Mouse (Mus musculus): ENCODE measurements at regions not wholly inside any gene's neighbourhood (a gene's known extent, or its start where the extent isn't known, plus 50 kb on each side); places are given as distances from the start of the nearest gene placed in this dataset.
"Not testable (repeated sequence)": the region's sequence is repeated elsewhere in the genome, so short reads cannot be mapped to it uniquely, and the experiment has no call there.

DNA sequence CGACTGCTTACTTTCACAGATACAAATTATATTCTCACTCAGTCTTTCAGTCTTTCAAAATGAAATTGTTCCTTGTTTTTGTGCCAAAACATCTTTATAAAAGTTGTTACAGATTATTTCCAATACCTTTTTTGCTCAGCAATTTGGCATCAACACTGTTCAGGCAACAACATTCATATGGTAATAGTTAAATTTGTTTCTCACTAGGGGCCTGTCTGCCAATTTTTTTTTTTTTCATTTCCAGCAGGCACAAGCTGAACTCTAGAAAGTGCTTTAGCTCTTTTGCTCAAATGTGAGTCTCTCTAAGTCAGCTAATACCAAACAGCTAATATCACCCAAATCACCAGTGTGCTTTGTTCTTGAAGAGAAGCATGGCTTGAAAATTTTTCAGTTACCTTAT, 199.4 kb downstream of the Antxr2 start:
- H3K36me3 ChIP-seq (replicated peaks) = no peaks in the 10 kb centered on the region
- DNase-seq (ENCODE audit: extremely low spot score, low spot score) = no peak
- WGBS = 90% methylated on average over 1 of the region's 1 CpGs

DNA sequence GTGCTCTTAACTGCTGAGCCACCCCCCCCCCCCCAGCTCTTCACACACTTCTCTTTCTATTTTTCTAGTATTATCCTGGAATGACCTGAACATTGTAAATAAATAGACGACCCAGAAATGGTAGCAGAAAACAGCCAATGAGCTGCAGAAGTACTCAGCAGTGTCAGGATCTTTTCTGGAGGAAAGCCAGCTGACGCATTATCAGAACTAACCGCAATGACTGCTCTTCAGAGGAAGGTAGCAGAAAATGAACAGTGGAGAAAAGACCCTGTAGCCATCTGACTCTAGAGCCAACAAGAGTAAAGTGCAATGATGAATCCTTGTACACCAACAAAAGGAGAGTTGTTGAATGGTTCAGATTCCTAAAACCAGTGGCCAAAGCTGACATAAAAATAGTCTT, 213.4 kb downstream of the Antxr2 start:
- no peak for DNase-seq (ENCODE audit: extremely low spot score, low spot score)
- Histone ChIP-seq H3K4me3 (no peak overlapping the region), H3K4me1 (no peaks in the 10 kb centered on the region), H3K9me3 (no peaks in the 10 kb centered on the region), H3K27ac (no peak overlapping the region), H3K27me3 (ENCODE audit: poor library complexity, severe bottlenecking) (no peaks in the 10 kb centered on the region), H3K36me3 (replicated peaks) (no peaks in the 10 kb centered on the region)
- WGBS = 89% methylated on average over 3 of the region's 3 CpGs

More for the DNA sequence above, 199.4 kb downstream of the Antxr2 start:
- no peak overlapping the region for H3K4me3 ChIP-seq
- H3K27ac ChIP-seq = no peak overlapping the region
- H3K27me3 ChIP-seq (ENCODE audit: poor library complexity, severe bottlenecking) = no peaks in the 10 kb centered on the region
- H3K4me1 ChIP-seq = peaks cover 2% of the 10 kb centered on the region; the same call in 1 of the 2 replicates
- H3K9me3 ChIP-seq = no peaks in the 10 kb centered on the region

DNA sequence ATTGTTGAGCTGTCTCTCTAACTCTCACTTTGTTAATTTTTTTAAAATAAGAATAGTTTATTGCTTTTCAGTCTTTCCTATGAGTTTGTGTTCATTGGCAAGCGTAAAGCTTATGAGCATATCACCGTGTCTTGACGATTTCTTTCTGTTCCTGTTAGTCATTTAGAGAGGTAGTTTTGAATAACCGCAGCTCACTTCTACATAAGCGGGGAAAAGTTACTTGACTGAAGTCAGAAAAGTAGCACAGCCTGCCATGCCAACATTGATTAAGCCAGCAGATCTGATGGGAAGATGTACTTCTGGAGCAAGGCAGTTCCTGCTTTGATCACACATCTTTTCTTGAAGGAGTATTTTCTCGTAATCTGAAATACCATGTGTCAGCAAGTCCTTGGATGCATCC, 215.5 kb downstream of the Antxr2 start:
- Histone ChIP-seq H3K4me3 (no peak overlapping the region), H3K27ac (no peak overlapping the region), H3K9me3 (no peaks in the 10 kb centered on the region), H3K27me3 (ENCODE audit: poor library complexity, severe bottlenecking) (no peaks in the 10 kb centered on the region), H3K36me3 (replicated peaks) (no peaks in the 10 kb centered on the region), H3K4me1 (no peaks in the 10 kb centered on the region)
- no peak for DNase-seq (ENCODE audit: extremely low spot score, low spot score)
- 94% methylated on average over 6 of the region's 6 CpGs for WGBS

DNA sequence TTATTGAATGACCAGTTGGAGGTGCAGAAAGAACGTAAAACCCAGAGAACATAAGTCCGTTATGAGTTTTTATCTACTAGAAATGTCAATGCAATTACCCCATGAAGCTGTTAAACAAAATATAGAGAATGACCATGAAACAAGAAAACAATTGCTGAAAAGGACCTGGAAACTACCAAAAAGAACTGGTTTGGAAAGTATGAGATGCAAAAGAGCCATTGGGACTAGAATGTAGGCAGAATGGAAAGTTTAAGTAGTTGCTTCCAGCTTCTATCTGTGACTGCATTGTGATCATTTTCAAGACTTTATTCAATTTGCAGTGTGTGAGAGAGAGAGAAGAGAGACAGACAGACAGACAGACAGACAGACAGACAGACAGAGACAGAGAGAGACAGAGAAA, 216.1 kb downstream of the Antxr2 start:
- H3K9me3 ChIP-seq = no peaks in the 10 kb centered on the region
- WGBS = 96% methylated on average over 2 of the region's 2 CpGs
- H3K27ac ChIP-seq = no peak overlapping the region
- H3K27me3 ChIP-seq (ENCODE audit: poor library complexity, severe bottlenecking) = no peaks in the 10 kb centered on the region
- H3K4me3 ChIP-seq = no peak overlapping the region
- H3K36me3 ChIP-seq (replicated peaks) = no peaks in the 10 kb centered on the region
- no peaks in the 10 kb centered on the region for H3K4me1 ChIP-seq
- DNase-seq (ENCODE audit: extremely low spot score, low spot score) = no peak

DNA sequence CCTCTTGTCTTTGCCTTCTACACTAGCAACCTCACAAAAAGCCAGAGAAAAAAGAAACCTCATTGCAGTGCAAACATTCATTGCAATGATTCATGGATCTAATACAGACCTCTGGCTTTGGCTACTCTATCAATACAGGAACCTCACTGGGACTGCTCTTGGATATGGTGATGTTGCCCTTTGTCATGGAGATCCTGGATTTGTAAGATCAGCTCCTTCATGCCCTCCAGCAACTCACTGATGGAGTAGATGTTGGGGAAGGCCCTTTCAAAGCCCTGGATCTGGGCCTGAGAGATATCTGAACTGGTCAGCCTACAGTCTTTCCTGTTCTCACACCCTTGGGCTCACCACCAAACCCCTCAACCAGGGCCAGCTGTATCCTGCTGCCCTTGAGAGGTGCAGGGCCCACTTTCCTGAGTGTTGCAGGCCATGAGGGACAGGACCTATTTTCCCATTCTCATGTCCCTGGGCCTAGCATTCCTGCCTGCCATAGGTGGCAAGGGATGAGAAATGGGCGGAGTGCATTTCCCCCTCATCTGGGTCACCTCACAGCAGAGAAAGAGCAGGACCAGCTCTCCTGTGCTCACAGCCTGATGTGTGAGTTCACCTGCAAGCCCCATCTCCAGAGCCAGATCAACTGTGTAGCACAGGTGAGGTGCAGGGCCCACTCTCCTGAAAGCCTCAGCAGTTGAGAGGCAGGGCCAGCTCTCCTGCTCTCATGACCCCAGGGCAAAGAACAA, 218.1 kb downstream of the Antxr2 start:
- 88% methylated on average over 1 of the region's 1 CpGs for WGBS
- Histone ChIP-seq H3K27me3 (ENCODE audit: poor library complexity, severe bottlenecking) (no peaks in the 10 kb centered on the region), H3K27ac (no peak overlapping the region), H3K36me3 (replicated peaks) (no peaks in the 10 kb centered on the region), H3K4me3 (no peak overlapping the region), H3K9me3 (no peaks in the 10 kb centered on the region), H3K4me1 (no peaks in the 10 kb centered on the region)
- no peak for DNase-seq (ENCODE audit: extremely low spot score, low spot score)

DNA sequence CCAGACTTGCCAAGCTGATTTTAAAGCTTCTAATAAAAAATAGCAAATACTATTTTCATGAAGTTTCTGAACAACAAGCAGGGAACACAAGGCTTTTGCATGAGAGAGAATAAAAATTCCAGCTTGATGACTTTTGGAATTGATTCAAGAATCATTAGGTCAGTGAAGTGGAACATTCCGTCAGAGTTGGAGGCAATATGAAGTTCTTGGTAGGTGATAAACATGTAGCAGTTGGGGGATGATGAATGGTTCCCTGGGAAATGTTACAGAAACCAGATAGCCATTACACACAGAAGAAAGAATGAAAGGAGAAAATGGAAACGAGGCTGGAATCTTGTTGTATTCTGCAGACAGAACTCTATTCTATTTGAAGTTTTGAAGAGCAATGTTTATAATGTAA, 221.8 kb downstream of the Antxr2 start:
- no peak overlapping the region for H3K4me3 ChIP-seq
- H3K4me1 ChIP-seq = no peaks in the 10 kb centered on the region
- DNase-seq (ENCODE audit: extremely low spot score, low spot score) = no peak
- H3K9me3 ChIP-seq = no peaks in the 10 kb centered on the region
- H3K27me3 ChIP-seq (ENCODE audit: poor library complexity, severe bottlenecking) = no peaks in the 10 kb centered on the region
- H3K27ac ChIP-seq = no peak overlapping the region
- WGBS = 82% methylated on average over 2 of the region's 2 CpGs
- no peaks in the 10 kb centered on the region for H3K36me3 ChIP-seq (replicated peaks)

DNA sequence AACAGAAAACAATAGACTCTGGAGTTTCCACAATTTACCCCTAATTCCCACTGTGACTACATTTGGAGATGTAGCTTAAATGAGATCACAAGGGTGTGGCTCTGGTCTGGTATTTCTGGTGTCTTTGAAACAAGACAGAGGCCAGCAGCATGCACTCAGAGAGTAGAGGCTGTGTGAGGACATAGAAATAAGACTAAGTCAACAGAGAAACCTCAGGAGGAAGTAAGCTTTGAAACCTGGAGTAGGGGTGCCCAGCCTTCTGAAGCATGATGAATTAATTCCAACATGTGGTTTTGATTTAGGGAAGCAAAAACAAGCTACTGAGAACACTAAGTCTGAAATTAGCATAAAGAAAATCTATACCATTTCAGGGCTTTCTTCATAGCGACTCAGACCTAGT, 223.7 kb downstream of the Antxr2 start:
- H3K4me1 ChIP-seq = no peaks in the 10 kb centered on the region

DNA sequence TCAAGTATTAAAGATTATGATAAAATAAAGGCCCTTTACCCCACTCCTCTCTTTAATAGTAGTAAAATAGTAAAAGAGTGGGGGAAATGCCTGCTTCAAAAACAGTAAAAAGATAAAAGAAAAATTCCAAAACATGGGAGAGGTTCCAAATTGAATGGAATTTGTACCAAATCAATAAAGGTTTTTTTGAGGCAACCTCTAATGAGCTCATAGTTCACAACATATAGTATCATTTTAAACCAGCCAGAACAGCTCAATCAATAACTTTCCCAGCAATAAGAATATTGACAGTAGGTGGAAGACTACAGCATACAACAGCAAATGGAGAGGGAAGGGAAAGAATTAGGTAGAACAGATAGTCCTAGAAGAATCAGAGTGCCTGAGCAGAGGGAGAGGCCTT, 224.1 kb downstream of the Antxr2 start:
- Histone ChIP-seq H3K27me3 (ENCODE audit: poor library complexity, severe bottlenecking) (no peaks in the 10 kb centered on the region), H3K4me3 (no peak overlapping the region), H3K4me1 (no peaks in the 10 kb centered on the region), H3K36me3 (replicated peaks) (no peaks in the 10 kb centered on the region), H3K9me3 (no peaks in the 10 kb centered on the region), H3K27ac (no peak overlapping the region)
- DNase-seq (ENCODE audit: extremely low spot score, low spot score) = no peak

More for the DNA sequence above, 223.7 kb downstream of the Antxr2 start:
- Histone ChIP-seq H3K27ac (no peak overlapping the region), H3K4me3 (no peak overlapping the region), H3K9me3 (no peaks in the 10 kb centered on the region), H3K36me3 (replicated peaks) (no peaks in the 10 kb centered on the region), H3K27me3 (ENCODE audit: poor library complexity, severe bottlenecking) (no peaks in the 10 kb centered on the region)
- DNase-seq (ENCODE audit: extremely low spot score, low spot score) = no peak
- 58% methylated on average over 1 of the region's 1 CpGs for WGBS

DNA sequence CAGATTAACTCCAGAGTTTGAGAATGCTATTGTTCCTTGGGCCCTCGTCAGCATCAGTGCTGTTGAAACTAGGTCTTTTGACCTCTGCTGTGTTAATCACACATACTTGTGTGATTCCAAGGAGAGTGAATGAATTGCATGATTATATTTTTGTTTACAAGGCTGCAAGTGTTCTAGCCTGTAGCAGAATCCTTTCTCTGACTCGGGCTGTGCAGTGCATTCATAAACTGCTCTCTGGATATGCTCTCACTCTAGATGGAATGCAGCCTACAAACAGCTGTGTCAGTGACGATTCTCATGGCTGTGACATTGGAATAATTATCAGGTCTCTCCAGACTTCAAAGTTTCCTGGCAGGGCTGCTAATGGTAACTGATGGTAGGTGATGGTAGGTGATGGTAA, 230.8 kb downstream of the Antxr2 start:
- no peak for DNase-seq (ENCODE audit: extremely low spot score, low spot score)
- Histone ChIP-seq H3K27me3 (ENCODE audit: poor library complexity, severe bottlenecking) (no peaks in the 10 kb centered on the region), H3K4me1 (peaks cover 7% of the 10 kb centered on the region), H3K36me3 (replicated peaks) (no peaks in the 10 kb centered on the region), H3K4me3 (no peak overlapping the region), H3K27ac (no peak overlapping the region), H3K9me3 (no peaks in the 10 kb centered on the region)
- 41% methylated on average over 3 of the region's 3 CpGs for WGBS

DNA sequence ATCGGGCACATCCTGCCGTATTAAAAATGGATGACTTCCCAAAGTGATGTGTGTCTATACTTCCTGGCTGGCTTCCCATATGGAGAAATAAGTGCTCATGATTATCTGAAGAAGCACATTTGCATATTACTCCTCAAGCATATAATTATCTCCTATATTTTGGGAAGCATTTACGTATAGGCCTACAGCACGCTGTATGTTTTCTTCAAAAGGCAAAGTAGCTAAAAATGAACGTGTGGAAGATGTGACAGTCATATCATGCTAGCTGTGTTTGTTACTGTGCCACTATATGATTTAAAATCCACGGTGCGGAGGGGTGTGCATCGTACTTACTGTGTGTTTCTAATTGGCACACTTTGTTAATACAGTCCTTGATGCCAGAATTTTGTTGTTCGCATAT, 242.7 kb downstream of the Antxr2 start:
- Histone ChIP-seq H3K4me1 (no peaks in the 10 kb centered on the region), H3K27ac (no peak overlapping the region), H3K36me3 (replicated peaks) (no peaks in the 10 kb centered on the region), H3K9me3 (no peaks in the 10 kb centered on the region), H3K27me3 (ENCODE audit: poor library complexity, severe bottlenecking) (no peaks in the 10 kb centered on the region), H3K4me3 (no peak overlapping the region)
- WGBS = 93% methylated on average over 9 of the region's 9 CpGs
- DNase-seq (ENCODE audit: extremely low spot score, low spot score) = no peak

DNA sequence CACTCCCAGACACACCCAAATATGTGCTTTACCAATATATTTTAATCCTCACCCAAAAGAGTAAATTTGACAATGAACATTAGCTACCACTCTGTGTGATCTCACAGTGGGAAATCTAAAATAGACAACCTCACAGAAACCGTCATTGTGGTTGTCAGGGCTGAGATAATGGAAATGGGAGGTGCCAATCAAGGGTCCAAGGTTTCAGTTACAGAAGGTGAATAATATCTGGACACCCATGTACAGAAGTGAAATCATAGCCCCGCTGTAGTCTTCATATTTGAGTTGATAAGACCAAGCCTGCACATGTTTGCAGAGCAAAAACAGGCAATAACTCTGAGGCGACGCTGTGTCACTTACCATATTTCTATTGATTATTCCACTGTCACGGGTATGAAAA, 243.8 kb downstream of the Antxr2 start:
- Histone ChIP-seq H3K4me1 (no peaks in the 10 kb centered on the region), H3K4me3 (no peak overlapping the region), H3K27me3 (ENCODE audit: poor library complexity, severe bottlenecking) (no peaks in the 10 kb centered on the region), H3K9me3 (no peaks in the 10 kb centered on the region), H3K36me3 (replicated peaks) (no peaks in the 10 kb centered on the region), H3K27ac (no peak overlapping the region)
- DNase-seq (ENCODE audit: extremely low spot score, low spot score) = no peak
- WGBS = 90% methylated on average over 5 of the region's 5 CpGs

DNA sequence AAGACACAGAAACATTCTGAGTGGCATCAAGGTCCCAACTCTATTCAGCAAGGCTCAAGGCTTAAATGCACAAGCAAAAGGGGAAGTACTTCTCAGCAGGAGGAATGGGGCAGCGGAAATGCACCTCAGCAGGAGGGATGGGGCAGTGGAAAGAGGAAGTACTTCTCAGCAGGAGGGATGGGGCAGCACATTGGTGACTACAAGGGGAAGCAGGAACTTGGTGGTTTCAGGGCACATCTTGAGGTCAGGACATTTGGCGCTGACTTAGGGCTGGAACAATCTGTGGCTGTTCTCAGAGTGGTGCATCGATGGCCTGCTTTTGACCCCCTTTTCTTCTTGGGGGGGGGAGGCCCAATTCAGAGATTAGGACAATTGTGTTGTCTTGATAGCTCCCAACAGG, 255.7 kb downstream of the Antxr2 start:
- not testable (repeated sequence) for DNase-seq (ENCODE audit: extremely low spot score, low spot score); H3K4me3 ChIP-seq; H3K27me3 ChIP-seq (ENCODE audit: poor library complexity, severe bottlenecking); H3K4me1 ChIP-seq; H3K27ac ChIP-seq; H3K9me3 ChIP-seq; H3K36me3 ChIP-seq (replicated peaks)
- WGBS = 86% methylated on average over 3 of the region's 3 CpGs

DNA sequence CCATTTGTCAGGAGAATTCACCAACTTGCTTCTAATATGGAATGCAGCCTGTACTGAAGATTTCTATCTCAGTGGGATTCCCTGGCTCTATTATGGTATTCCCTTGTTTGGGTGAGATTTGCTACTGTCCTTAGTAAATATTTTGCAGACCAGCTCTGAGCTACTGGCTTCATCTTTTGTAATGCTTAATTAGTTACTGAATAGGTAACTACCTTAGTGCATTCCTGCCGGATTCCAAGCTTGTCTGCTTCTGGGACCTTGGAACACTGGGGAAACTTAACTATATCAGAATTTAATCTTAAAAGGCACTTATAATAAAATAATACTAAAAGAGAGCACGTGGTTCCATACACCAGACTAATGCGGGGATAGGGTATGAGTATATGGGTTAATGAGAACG, 257.4 kb downstream of the Antxr2 start:
- H3K36me3 ChIP-seq (replicated peaks); H3K27me3 ChIP-seq (ENCODE audit: poor library complexity, severe bottlenecking); H3K4me1 ChIP-seq; DNase-seq (ENCODE audit: extremely low spot score, low spot score); H3K9me3 ChIP-seq; H3K27ac ChIP-seq; H3K4me3 ChIP-seq: not testable (repeated sequence)
- WGBS = 78% methylated on average over 4 of the region's 4 CpGs

DNA sequence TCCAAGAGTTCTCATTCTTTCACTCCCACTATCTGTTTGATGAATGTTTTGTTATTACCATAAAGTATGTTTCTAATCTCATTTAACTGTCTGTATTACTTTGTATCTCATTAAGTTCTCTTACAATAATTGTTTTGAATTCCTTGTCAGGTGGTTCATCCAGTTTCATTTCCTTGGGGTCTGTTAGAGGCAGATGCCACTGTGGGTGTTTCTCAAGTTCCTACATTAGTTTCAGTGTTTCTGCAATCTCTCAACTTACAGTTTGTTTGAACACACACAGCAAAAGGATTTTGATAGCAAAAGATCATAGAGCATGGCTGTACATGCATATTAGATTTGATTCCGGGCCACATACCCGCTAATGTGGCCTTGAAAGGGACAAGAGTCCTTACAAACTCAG, 280.5 kb upstream of the Gk2 start:
- DNase-seq (ENCODE audit: extremely low spot score, low spot score) = no peak
- WGBS = 96% methylated on average over 2 of the region's 2 CpGs
- no peaks in the 10 kb centered on the region for H3K4me1 ChIP-seq
- no peak overlapping the region for H3K4me3 ChIP-seq
- H3K36me3 ChIP-seq (replicated peaks) = no peaks in the 10 kb centered on the region
- H3K27me3 ChIP-seq (ENCODE audit: poor library complexity, severe bottlenecking) = no peaks in the 10 kb centered on the region
- H3K9me3 ChIP-seq = no peaks in the 10 kb centered on the region
- H3K27ac ChIP-seq = no peak overlapping the region

All from forebrain, embryonic 10.5 days (tissue).